Mouse (Mus musculus): Measurements from ENCODE around the gene D11Wsu47e.

- TF ChIP-seq POLR2A (IDR thresholded peaks at IDR 0.05; ENCODE audit: low read depth, low read length) (no peak), CTCF (IDR thresholded peaks at IDR 0.05; ENCODE audit: extremely low read depth, insufficient read length, insufficient replicate concordance, low read depth, low read length) (no peak)
These were observed 19.9 kb upstream of the D11Wsu47e start for GRCm38 (mm10) chr11:113664279-113664678.

All from small intestine, adult 2 months (tissue).